Mouse (Mus musculus): Measurements from ENCODE around the gene Ganc. TPM values are rescaled to one million over a fixed set of nuclear protein-coding genes. Genes with fewer than 3 reads are reported as not detected.

Ganc gene
- polyA plus RNA-seq (2012; ENCODE audit: insufficient read depth, insufficient read length, missing spikeins), result 30.5 and 43.4 TPM in 2 replicates

- peak within 1 kb of the TSS; percentile 81 for H3K4me3 ChIP-seq (ENCODE audit: insufficient read depth, low read depth, low read length)
- peak within 1 kb of the TSS; percentile 92 for H3K27ac ChIP-seq (replicated peaks; ENCODE audit: low read depth, low read length)
- H3K4me1 ChIP-seq (ENCODE audit: control insufficient read depth, insufficient read depth, insufficient read length, low read length), result peaks cover 4% of the 10 kb centered on the region; the same call in 1 of the 2 replicates
These were observed at the start of gene Ganc for GRCm38 (mm10) chr2:120403653-120403985. Ganc (plus strand) TSS chr2:120403896.

GRCm38 (mm10) chr2:120360425-120360824 lies 43.3 kb upstream of the Ganc start:
- Histone ChIP-seq H3K27ac (replicated peaks; ENCODE audit: low read depth, low read length) (no peak overlapping the region), H3K4me1 (ENCODE audit: control insufficient read depth, insufficient read depth, insufficient read length, low read length) (no peaks in the 10 kb centered on the region)

GRCm38 (mm10) chr2:120366501-120366900 lies 37.2 kb upstream of the Ganc start:
- Histone ChIP-seq H3K27ac (replicated peaks; ENCODE audit: low read depth, low read length) (no peak overlapping the region), H3K4me3 (ENCODE audit: insufficient read depth, low read depth, low read length) (no peak overlapping the region), H3K4me1 (ENCODE audit: control insufficient read depth, insufficient read depth, insufficient read length, low read length) (no peaks in the 10 kb centered on the region)

More at GRCm38 (mm10) chr2:120360425-120360824, 43.3 kb upstream of the Ganc start:
- no peak overlapping the region for H3K4me3 ChIP-seq (ENCODE audit: insufficient read depth, low read depth, low read length)

GRCm38 (mm10) chr2:120367416-120368207 lies 36.1 kb upstream of the Ganc start:
- Histone ChIP-seq H3K4me1 (ENCODE audit: control insufficient read depth, insufficient read depth, insufficient read length, low read length) (no peaks in the 10 kb centered on the region), H3K27ac (replicated peaks; ENCODE audit: low read depth, low read length) (no peak overlapping the region), H3K4me3 (ENCODE audit: insufficient read depth, low read depth, low read length) (no peak overlapping the region)

- H3K27ac ChIP-seq (replicated peaks; ENCODE audit: low read depth, low read length), result no peak overlapping the region
- H3K4me1 ChIP-seq (ENCODE audit: control insufficient read depth, insufficient read depth, insufficient read length, low read length), result no peaks in the 10 kb centered on the region
- no peak overlapping the region for H3K4me3 ChIP-seq (ENCODE audit: insufficient read depth, low read depth, low read length)
These were observed 29.8 kb upstream of the Ganc start for GRCm38 (mm10) chr2:120373858-120374257.

- Histone ChIP-seq H3K27ac (replicated peaks; ENCODE audit: low read depth, low read length) (no peak overlapping the region), H3K4me3 (ENCODE audit: insufficient read depth, low read depth, low read length) (no peak overlapping the region), H3K4me1 (ENCODE audit: control insufficient read depth, insufficient read depth, insufficient read length, low read length) (no peaks in the 10 kb centered on the region)
These were observed 17.4 kb upstream of the Ganc start for GRCm38 (mm10) chr2:120386264-120386663.

GRCm38 (mm10) chr2:120387291-120387690 lies 16.4 kb upstream of the Ganc start:
- Histone ChIP-seq H3K4me1 (ENCODE audit: control insufficient read depth, insufficient read depth, insufficient read length, low read length) (no peaks in the 10 kb centered on the region), H3K4me3 (ENCODE audit: insufficient read depth, low read depth, low read length) (no peak overlapping the region), H3K27ac (replicated peaks; ENCODE audit: low read depth, low read length) (no peak overlapping the region)

GRCm38 (mm10) chr2:120389376-120389775 lies 14.3 kb upstream of the Ganc start:
- no peak overlapping the region for H3K27ac ChIP-seq (replicated peaks; ENCODE audit: low read depth, low read length)
- no peak overlapping the region for H3K4me3 ChIP-seq (ENCODE audit: insufficient read depth, low read depth, low read length)
- no peaks in the 10 kb centered on the region for H3K4me1 ChIP-seq (ENCODE audit: control insufficient read depth, insufficient read depth, insufficient read length, low read length)

GRCm38 (mm10) chr2:120390934-120391333 lies 12.8 kb upstream of the Ganc start:
- no peak overlapping the region for H3K4me3 ChIP-seq (ENCODE audit: insufficient read depth, low read depth, low read length)
- H3K27ac ChIP-seq (replicated peaks; ENCODE audit: low read depth, low read length), result no peak overlapping the region
- no peaks in the 10 kb centered on the region for H3K4me1 ChIP-seq (ENCODE audit: control insufficient read depth, insufficient read depth, insufficient read length, low read length)

- no peak overlapping the region for H3K4me3 ChIP-seq (ENCODE audit: insufficient read depth, low read depth, low read length)
- H3K4me1 ChIP-seq (ENCODE audit: control insufficient read depth, insufficient read depth, insufficient read length, low read length), result no peaks in the 10 kb centered on the region
- no peak overlapping the region for H3K27ac ChIP-seq (replicated peaks; ENCODE audit: low read depth, low read length)
These were observed 11.3 kb upstream of the Ganc start for GRCm38 (mm10) chr2:120392406-120392805.

- H3K4me1 ChIP-seq (ENCODE audit: control insufficient read depth, insufficient read depth, insufficient read length, low read length), result peaks cover 4% of the 10 kb centered on the region; the same call in 1 of the 2 replicates
- H3K27ac ChIP-seq (replicated peaks; ENCODE audit: low read depth, low read length), result no peak overlapping the region
- H3K4me3 ChIP-seq (ENCODE audit: insufficient read depth, low read depth, low read length), result no peak overlapping the region
These were observed 5.7 kb upstream of the Ganc start for GRCm38 (mm10) chr2:120397951-120398350.

- H3K27ac ChIP-seq (replicated peaks; ENCODE audit: low read depth, low read length), result no peak overlapping the region
- H3K4me1 ChIP-seq (ENCODE audit: control insufficient read depth, insufficient read depth, insufficient read length, low read length), result peaks cover 4% of the 10 kb centered on the region; the same call in 1 of the 2 replicates
- H3K4me3 ChIP-seq (ENCODE audit: insufficient read depth, low read depth, low read length), result no peak overlapping the region
These were observed 883 bp upstream of the Ganc start for GRCm38 (mm10) chr2:120402813-120403212.

GRCm38 (mm10) chr2:120403986-120404822 lies 508 bp downstream of the Ganc start, which contains the start of gene Tmem87a:
Tmem87a (minus strand) TSS chr2:120404113.
- Histone ChIP-seq H3K4me1 (ENCODE audit: control insufficient read depth, insufficient read depth, insufficient read length, low read length) (peaks cover 4% of the 10 kb centered on the region; the same call in 1 of the 2 replicates), H3K4me3 (ENCODE audit: insufficient read depth, low read depth, low read length) (peak within 1 kb of the TSS; percentile 81), H3K27ac (replicated peaks; ENCODE audit: low read depth, low read length) (peak within 1 kb of the TSS; percentile 92)

- H3K4me1 ChIP-seq (ENCODE audit: control insufficient read depth, insufficient read depth, insufficient read length, low read length), result peaks cover 4% of the 10 kb centered on the region; the same call in 1 of the 2 replicates
- H3K27ac ChIP-seq (replicated peaks; ENCODE audit: low read depth, low read length), result peak overlapping the region; percentile 92
- peak overlapping the region; percentile 77 for H3K4me3 ChIP-seq (ENCODE audit: insufficient read depth, low read depth, low read length)
These were observed 1.4 kb downstream of the Ganc start for GRCm38 (mm10) chr2:120404823-120405765.
